Mouse (Mus musculus): Measurements from ENCODE around the gene Ptprr. TPM values are rescaled to one million over a fixed set of nuclear protein-coding genes. Genes with fewer than 3 reads are reported as not detected.

Ptprr gene
- polyA plus RNA-seq, 1 experiment from 2014 or later, result 0.85 TPM

- Histone ChIP-seq H3K4me3 (no peak overlapping the region), H3K9me3 (no peaks in the 10 kb centered on the region), H3K36me3 (replicated peaks) (no peaks in the 10 kb centered on the region), H3K4me1 (no peaks in the 10 kb centered on the region; the same call in 1 of the 2 replicates), H3K27ac (replicated peaks) (no peak overlapping the region), H3K27me3 (replicated peaks; ENCODE audit: low read depth, poor library complexity, severe bottlenecking) (no peaks in the 10 kb centered on the region)
- no peak for DNase-seq (ENCODE audit: low spot score)
- 89% methylated on average over 5 of the region's 5 CpGs for WGBS
Observed at GRCm38 (mm10) chr10:116078636-116079035, 60.6 kb downstream of the Ptprr start.

GRCm38 (mm10) chr10:116079396-116079795, 61.4 kb downstream of the Ptprr start:
- no peak overlapping the region for H3K4me3 ChIP-seq
- no peaks in the 10 kb centered on the region for H3K9me3 ChIP-seq
- DNase-seq (ENCODE audit: low spot score), result no peak
- no peaks in the 10 kb centered on the region for H3K27me3 ChIP-seq (replicated peaks; ENCODE audit: low read depth, poor library complexity, severe bottlenecking)
- no peaks in the 10 kb centered on the region for H3K36me3 ChIP-seq (replicated peaks)
- WGBS, result 38% methylated on average over 7 of the region's 7 CpGs
- H3K27ac ChIP-seq (replicated peaks), result no peak overlapping the region
- no peaks in the 10 kb centered on the region for H3K4me1 ChIP-seq

- no peaks in the 10 kb centered on the region for H3K36me3 ChIP-seq (replicated peaks)
- H3K4me3 ChIP-seq, result no peak overlapping the region
- no peak for DNase-seq (ENCODE audit: low spot score)
- WGBS, result 93% methylated on average over 6 of the region's 6 CpGs
- no peak overlapping the region for H3K27ac ChIP-seq (replicated peaks)
- H3K9me3 ChIP-seq, result no peaks in the 10 kb centered on the region
- no peaks in the 10 kb centered on the region for H3K4me1 ChIP-seq
- no peaks in the 10 kb centered on the region for H3K27me3 ChIP-seq (replicated peaks; ENCODE audit: low read depth, poor library complexity, severe bottlenecking)
Observed at GRCm38 (mm10) chr10:116080841-116081240, 62.8 kb downstream of the Ptprr start.

GRCm38 (mm10) chr10:116083965-116084364, 66.0 kb downstream of the Ptprr start:
- 26% methylated on average over 3 of the region's 3 CpGs for WGBS
- Histone ChIP-seq H3K9me3 (no peaks in the 10 kb centered on the region), H3K27me3 (replicated peaks; ENCODE audit: low read depth, poor library complexity, severe bottlenecking) (no peaks in the 10 kb centered on the region), H3K4me3 (no peak overlapping the region), H3K36me3 (replicated peaks) (no peaks in the 10 kb centered on the region), H3K4me1 (no peaks in the 10 kb centered on the region), H3K27ac (replicated peaks) (no peak overlapping the region)
- DNase-seq (ENCODE audit: low spot score), result no peak

- Histone ChIP-seq H3K27ac (replicated peaks) (no peak overlapping the region), H3K4me1 (no peaks in the 10 kb centered on the region), H3K27me3 (replicated peaks; ENCODE audit: low read depth, poor library complexity, severe bottlenecking) (no peaks in the 10 kb centered on the region), H3K9me3 (no peaks in the 10 kb centered on the region), H3K36me3 (replicated peaks) (no peaks in the 10 kb centered on the region), H3K4me3 (no peak overlapping the region)
- WGBS, result 83% methylated on average over 13 of the region's 13 CpGs
- no peak for DNase-seq (ENCODE audit: low spot score)
Observed at GRCm38 (mm10) chr10:116096466-116096865, 78.5 kb downstream of the Ptprr start.

GRCm38 (mm10) chr10:116098470-116098869, 80.5 kb downstream of the Ptprr start:
- no peaks in the 10 kb centered on the region for H3K36me3 ChIP-seq (replicated peaks)

DNA sequence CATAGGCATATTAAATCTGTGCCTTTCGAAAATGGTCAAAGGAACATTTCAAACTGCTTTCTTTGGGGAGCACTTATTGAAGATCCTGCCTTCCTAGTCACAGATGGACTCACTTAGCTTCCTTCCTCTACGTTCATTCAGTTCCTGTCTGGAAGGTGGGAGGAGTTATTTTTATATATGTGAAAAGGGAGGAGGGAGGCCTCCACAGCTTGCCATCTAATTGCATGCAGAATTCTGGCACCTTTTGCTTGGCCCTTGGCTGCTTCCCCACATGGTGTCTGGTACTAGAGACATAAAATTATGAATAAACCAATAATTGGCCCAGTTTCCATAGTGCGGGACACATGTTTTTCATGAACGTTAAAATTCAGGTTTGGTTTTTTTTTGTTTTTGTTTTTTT, 90.2 kb downstream of the Ptprr start:
- no peaks in the 10 kb centered on the region for H3K9me3 ChIP-seq
- H3K4me3 ChIP-seq, result no peak overlapping the region
- 71% methylated on average over 4 of the region's 4 CpGs for WGBS
- no peak overlapping the region for H3K27ac ChIP-seq (replicated peaks)
- H3K4me1 ChIP-seq, result 0 out of 2 replicates have a peak, but pooled peaks cover 4% of the 10 kb centered on the region
- no peaks in the 10 kb centered on the region for H3K27me3 ChIP-seq (replicated peaks; ENCODE audit: low read depth, poor library complexity, severe bottlenecking)
- no peaks in the 10 kb centered on the region for H3K36me3 ChIP-seq (replicated peaks)
- no peak for DNase-seq (ENCODE audit: low spot score)

More at GRCm38 (mm10) chr10:116098470-116098869, 80.5 kb downstream of the Ptprr start:
- Histone ChIP-seq H3K9me3 (no peaks in the 10 kb centered on the region), H3K27me3 (replicated peaks; ENCODE audit: low read depth, poor library complexity, severe bottlenecking) (no peaks in the 10 kb centered on the region), H3K4me3 (no peak overlapping the region), H3K4me1 (no peaks in the 10 kb centered on the region), H3K27ac (replicated peaks) (no peak overlapping the region)
- DNase-seq (ENCODE audit: low spot score), result no peak
- 87% methylated on average over 7 of the region's 7 CpGs for WGBS

DNA sequence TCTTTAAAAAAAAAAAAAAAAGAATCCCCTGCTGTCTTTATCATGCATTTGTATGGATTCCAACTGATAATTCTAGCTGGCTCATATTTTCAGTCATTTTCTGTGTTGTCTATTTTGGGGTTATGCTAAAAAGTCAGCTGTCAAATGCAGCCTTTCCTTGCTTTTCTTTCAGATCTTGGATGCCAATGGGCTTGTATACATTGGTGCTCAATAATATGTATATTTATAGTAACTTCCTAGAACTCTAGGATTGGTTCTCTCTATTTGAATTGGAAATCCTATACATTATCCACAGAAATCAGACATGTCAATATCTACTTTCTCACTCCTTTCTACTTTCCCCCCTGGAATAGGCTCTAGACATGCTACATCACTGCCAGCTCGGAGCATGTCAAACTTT, 90.7 kb downstream of the Ptprr start:
- Histone ChIP-seq H3K36me3 (replicated peaks) (no peaks in the 10 kb centered on the region), H3K4me1 (0 out of 2 replicates have a peak, but pooled peaks cover 4% of the 10 kb centered on the region), H3K4me3 (no peak overlapping the region), H3K9me3 (peaks cover 5% of the 10 kb centered on the region), H3K27me3 (replicated peaks; ENCODE audit: low read depth, poor library complexity, severe bottlenecking) (no peaks in the 10 kb centered on the region), H3K27ac (replicated peaks) (no peak overlapping the region)
- 87% methylated on average over 1 of the region's 1 CpGs for WGBS
- no peak for DNase-seq (ENCODE audit: low spot score)

- 97% methylated on average over 11 of the region's 11 CpGs for WGBS
- no peak overlapping the region for H3K4me3 ChIP-seq
- no peak overlapping the region for H3K27ac ChIP-seq (replicated peaks)
Observed at GRCm38 (mm10) chr10:116112868-116113267, 94.9 kb downstream of the Ptprr start.

GRCm38 (mm10) chr10:116113867-116114474, 96.0 kb downstream of the Ptprr start, which contains the start of gene 4933416C03Rik:
4933416C03Rik (minus strand) TSS chr10:116113917.
- Histone ChIP-seq H3K4me1 (no peaks in the 10 kb centered on the region), H3K27ac (replicated peaks) (no peak within 1 kb of the TSS), H3K9me3 (peaks cover 9% of the 10 kb centered on the region), H3K27me3 (replicated peaks; ENCODE audit: low read depth, poor library complexity, severe bottlenecking) (no peaks in the 10 kb centered on the region), H3K4me3 (no peak within 1 kb of the TSS), H3K36me3 (replicated peaks) (no peaks in the 10 kb centered on the region)
- 94% methylated on average over 39 of the region's 39 CpGs for WGBS
- DNase-seq (ENCODE audit: low spot score), result no peak

More at GRCm38 (mm10) chr10:116112868-116113267, 94.9 kb downstream of the Ptprr start:
- DNase-seq (ENCODE audit: low spot score), result no peak
- no peaks in the 10 kb centered on the region for H3K27me3 ChIP-seq (replicated peaks; ENCODE audit: low read depth, poor library complexity, severe bottlenecking)
- no peaks in the 10 kb centered on the region for H3K36me3 ChIP-seq (replicated peaks)
- H3K4me1 ChIP-seq, result 0 out of 2 replicates have a peak, but pooled peaks cover 3% of the 10 kb centered on the region
- H3K9me3 ChIP-seq, result peaks cover 9% of the 10 kb centered on the region

GRCm38 (mm10) chr10:116115881-116116677, 98.1 kb downstream of the Ptprr start:
- no peak overlapping the region for H3K27ac ChIP-seq (replicated peaks)

GRCm38 (mm10) chr10:116117060-116117459, 99.0 kb downstream of the Ptprr start:
- 92% methylated on average over 8 of the region's 8 CpGs for WGBS
- Histone ChIP-seq H3K4me3 (no peak overlapping the region), H3K9me3 (peaks cover 9% of the 10 kb centered on the region), H3K27ac (replicated peaks) (no peak overlapping the region), H3K36me3 (replicated peaks) (no peaks in the 10 kb centered on the region), H3K4me1 (no peaks in the 10 kb centered on the region), H3K27me3 (replicated peaks; ENCODE audit: low read depth, poor library complexity, severe bottlenecking) (no peaks in the 10 kb centered on the region)
- no peak for DNase-seq (ENCODE audit: low spot score)

More at GRCm38 (mm10) chr10:116115881-116116677, 98.1 kb downstream of the Ptprr start:
- no peaks in the 10 kb centered on the region for H3K4me1 ChIP-seq
- H3K27me3 ChIP-seq (replicated peaks; ENCODE audit: low read depth, poor library complexity, severe bottlenecking), result no peaks in the 10 kb centered on the region
- no peak for DNase-seq (ENCODE audit: low spot score)
- no peaks in the 10 kb centered on the region for H3K36me3 ChIP-seq (replicated peaks)
- no peak overlapping the region for H3K4me3 ChIP-seq
- WGBS, result 82% methylated on average over 4 of the region's 4 CpGs
- H3K9me3 ChIP-seq, result peaks cover 9% of the 10 kb centered on the region

DNA sequence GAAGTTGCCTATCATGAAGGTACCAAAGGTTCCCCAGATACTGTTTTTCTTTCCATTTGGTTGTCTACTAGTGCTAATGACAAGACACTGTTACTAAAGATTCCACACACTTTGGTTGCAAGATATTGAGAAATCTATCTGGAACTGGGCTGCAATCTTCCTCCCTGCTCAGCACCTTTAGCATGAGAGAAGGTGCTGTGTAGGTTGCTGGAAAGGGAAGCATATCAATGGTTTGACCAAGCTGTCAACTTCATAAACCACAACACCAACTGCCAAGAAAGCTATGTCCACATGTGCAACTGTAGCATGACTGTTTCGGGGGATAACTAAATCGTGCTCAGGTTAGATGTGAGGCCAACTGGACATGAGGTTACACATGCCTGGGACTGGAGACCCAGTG, 103.5 kb downstream of the Ptprr start:
- 90% methylated on average over 2 of the region's 2 CpGs for WGBS
- no peaks in the 10 kb centered on the region for H3K9me3 ChIP-seq

More for the DNA sequence above, 103.5 kb downstream of the Ptprr start:
- Histone ChIP-seq H3K27me3 (replicated peaks; ENCODE audit: low read depth, poor library complexity, severe bottlenecking) (no peaks in the 10 kb centered on the region), H3K4me1 (no peaks in the 10 kb centered on the region), H3K4me3 (no peak overlapping the region), H3K27ac (replicated peaks) (no peak overlapping the region), H3K36me3 (replicated peaks) (no peaks in the 10 kb centered on the region)
- no peak for DNase-seq (ENCODE audit: low spot score)
